Mouse (Mus musculus): ENCODE data around the gene Aprt.

- TF ChIP-seq POLR2A (IDR thresholded peaks at IDR 0.05; ENCODE audit: extremely low read depth, insufficient read depth, low read length): no peak
- TF ChIP-seq CTCF (IDR thresholded peaks at IDR 0.05; ENCODE audit: low read depth, low read length): no peak
Observed at GRCm38 (mm10) chr8:122550995-122551264, 25.8 kb downstream of the Aprt start.
